Mouse (Mus musculus) naive thymus-derived CD4-positive, alpha-beta T cell, adult 2 months (primary cell): ENCODE results near the gene Smyd5.

Source experiments
- DNase-seq: peaks from one replicate; pipeline ENCODE4 v3.0.0-alpha.2; 2011; ENCODE audit warnings: low read depth

Gene Smyd5

DNA sequence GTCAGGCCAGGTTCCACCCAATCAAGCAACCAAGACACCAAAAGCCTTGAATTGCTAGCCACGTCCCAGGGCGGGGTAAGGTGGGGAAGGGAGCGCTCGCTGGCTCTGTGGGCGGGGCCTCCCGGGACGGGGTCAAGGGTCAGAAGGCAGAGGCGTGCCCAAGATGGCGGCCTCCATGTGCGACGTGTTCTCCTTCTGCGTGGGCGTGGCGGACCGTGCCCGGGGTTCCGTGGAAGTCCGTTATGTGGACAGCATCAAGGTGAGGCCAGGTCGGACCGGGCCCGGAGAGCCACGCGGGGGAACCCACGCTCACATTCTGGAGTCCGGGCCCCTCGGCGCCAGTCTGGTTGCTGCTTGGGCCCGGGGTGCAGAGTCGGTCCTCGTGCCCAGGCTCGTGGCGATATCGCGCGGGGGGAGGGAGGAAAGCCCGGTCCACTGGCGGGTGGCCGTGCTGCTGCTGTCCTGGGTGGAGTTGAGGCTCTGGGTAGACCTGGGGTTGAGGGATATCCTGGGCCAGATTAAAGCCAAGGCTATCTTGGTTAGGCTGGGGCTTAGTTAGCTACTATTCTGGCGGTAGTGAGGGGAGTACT is at the start of gene Smyd5:
Gene Smyd5, plus strand, starts transcription at position 148 of the 590 bp plus-strand sequence.
- DNase-seq: peak; percentile 88

DNA sequence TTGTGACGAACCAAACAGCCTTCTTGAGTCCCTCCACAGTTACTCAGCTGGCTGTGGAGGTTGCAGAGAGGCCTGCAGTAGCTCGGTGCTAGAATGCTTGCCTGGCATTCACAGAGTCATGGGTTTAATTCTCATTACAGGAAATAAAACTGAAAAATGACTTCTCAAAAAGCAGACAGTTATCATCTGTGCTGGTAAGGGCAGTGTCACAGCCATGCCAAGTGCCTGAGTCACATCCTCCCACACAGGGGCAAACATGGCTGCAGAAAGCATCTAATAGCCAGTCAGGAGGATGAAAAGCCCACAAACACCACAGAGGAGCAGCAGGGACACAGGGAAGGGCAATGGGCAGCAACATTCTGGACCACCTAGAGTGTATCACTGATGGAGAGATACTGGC is 49.0 kb upstream of the Smyd5 start:
- DNase-seq: no peak

DNA sequence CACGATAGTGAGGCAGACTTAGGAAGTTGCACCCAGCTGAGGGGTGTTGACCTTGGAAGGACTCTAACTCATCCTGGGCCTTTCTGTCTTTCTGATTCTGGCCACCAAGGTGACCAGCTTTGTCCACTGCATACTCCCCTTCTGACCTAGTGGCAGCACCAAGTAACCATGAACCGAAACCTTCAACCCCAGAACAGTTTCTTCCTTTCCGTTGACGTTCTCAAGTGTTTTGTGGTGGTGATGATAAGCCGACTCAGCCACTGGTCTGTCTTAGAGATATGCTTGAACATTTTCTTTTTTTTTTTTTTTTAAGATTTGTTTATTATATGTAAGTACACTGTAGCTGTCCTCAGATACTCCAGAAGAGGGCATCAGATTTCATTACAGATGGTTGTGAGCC is 43.2 kb upstream of the Smyd5 start:
- no peak for DNase-seq

DNA sequence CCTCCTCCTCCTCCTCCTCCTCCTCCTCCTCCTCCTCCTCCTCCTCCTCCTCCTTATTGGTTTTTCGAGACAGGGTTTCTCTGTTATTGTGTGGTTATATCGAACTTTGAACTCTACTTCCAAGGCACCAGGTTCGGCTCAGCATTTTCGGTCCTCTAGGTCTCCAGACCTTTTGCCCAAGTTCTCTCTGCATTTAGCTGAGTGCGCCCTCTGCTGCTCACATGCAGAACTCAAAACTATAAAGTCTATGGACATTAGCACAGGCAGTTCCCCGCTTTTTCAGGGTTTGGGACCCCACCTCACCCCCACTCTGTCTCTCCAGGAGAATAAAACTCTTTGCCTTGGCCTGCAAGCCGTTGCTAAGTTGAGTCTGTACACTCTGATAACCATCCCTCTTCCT is 40.0 kb upstream of the Smyd5 start:
- peak; percentile 73 for DNase-seq

DNA sequence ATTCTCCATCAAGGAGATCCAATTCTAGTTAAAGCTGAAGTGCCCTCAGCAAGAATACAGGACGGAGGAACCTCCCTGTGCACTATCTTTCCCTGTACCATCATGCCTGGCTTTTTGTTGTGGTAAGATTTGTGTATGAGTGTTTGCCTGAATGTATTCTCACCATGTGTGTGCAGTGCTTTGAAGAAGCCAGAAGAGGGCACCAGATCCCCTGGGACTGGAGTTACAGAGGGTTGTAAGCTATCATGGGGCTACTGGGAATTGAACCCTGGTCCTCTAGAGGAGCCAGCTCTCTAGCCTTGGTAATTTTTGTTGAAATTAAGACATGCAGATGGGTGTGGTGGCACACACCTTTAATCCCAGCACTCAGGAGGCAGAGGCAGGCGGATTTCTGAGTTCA is 36.4 kb upstream of the Smyd5 start:
- DNase-seq: no peak

DNA sequence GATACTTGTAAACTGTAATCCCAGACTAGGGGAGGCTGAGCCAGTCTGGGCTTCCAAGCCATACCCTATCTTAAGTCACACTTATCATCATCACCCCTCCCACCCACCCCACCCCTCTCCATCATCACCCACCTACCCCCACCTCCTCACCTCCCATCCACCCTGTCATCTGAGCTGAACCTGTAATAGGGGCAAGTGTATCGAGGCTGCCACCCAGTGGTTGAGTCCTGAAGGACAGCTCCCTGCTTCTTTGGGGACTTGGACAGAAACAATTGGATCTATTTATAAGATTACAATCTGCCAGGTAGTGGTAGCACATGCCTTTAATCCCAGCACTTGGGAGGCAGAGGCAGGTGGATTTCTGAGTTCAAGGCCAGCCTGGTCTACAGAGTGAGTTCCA is 34.6 kb upstream of the Smyd5 start:
- peak; percentile 40 for DNase-seq

DNA sequence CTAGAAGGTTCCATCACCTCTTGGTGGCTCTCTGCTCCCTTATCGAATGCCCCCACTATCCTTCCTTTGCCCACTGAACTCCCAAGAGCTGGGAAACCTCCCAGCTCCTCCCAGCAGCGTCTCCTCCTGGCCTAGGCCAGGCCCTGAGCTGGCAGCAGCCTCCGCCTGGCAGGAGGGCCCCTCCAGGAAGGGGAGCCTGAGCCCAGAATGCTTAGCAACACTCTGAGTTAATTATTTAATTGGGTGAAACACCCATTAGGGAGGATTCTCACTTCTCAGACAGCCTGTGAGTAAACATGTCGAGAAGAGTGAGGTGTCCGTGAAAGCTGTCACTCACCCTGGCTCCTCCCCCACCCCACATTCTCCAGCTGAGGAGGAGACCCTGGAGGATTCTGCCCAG is 32.1 kb upstream of the Smyd5 start:
- no peak for DNase-seq

DNA sequence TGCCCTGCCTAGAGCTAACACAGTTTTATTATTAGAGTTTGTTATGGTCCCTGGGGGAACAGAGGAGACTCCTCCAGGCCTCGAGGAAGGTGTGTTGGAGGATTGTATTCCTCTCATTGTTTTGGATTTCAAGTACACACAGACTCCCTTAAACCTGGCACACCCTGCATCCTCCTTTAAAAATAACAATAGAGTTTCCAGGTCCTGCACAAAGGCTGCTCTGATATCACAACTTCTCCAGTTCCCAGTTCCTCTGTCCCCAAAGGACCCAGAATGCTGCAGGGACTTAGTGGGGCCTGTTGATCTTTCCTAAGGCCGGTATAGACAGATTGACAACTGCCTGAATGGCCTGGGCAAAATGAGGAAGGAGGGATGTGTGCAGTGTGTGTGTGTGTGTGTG is 29.2 kb upstream of the Smyd5 start:
- DNase-seq: no peak

DNA sequence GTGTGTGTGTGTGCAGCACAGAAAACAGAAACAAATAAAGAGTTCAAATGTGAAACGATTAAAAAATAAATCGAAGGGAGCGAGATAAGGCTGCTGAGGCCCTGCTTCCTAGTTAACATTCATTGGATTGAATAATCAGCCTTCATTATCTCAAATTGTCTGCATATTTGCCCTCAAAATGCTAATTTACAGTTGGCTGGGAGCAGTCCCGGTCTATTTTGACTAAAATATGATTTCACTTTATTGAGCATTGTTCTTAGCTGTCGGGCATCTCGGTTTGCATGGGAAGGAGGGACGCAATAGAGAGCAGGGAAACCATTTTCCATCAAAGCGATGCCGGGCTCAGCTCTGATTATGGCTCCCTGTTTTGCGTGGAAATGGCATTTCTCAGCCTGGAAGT is 28.8 kb upstream of the Smyd5 start:
- no peak for DNase-seq

DNA sequence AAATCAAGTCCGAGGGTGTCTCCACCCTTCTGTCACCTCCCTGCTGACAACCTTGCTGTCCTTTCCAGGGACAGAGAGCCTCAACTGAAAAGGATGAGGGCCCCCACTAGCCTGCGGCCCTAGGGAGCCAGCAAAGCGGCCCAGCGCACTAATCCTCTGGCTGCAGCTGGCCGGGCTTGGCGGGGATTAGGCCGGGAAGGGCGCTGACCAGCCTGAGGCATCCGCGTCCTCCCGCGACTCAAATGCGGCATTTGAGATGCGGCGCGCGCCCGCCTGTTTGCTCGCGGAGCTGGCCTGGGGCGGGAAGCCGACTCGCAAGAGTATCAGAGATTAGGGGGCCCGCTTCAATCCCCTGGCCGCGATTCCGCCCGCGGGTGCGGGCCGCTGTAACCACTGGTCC is 22.8 kb upstream of the Smyd5 start:
- DNase-seq: no peak

DNA sequence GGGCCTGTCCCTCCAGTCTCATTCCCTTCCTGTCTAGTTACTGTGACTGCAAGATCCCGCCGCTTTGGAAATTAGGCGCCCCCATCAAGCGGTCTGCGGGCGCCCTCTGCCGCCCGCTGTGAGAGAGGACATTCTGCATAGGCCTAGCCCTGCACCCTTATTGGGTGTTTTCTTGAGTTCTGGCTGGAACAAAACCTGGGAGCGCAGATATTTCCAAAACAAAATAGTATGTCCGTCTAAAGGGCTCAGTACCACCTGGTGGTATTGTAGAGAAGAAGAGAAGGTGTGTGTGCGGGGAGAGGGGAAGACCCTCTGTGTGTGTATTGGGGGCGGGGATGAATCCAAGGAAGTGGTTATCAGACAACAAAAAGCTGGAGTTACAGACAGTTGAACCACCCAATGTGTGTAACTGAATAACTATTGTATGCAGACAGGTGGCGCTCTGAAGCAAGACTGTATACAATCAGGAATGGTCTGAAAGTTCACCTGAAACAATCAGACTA is 21.0 kb upstream of the Smyd5 start:
- peak; percentile 29 for DNase-seq

DNA sequence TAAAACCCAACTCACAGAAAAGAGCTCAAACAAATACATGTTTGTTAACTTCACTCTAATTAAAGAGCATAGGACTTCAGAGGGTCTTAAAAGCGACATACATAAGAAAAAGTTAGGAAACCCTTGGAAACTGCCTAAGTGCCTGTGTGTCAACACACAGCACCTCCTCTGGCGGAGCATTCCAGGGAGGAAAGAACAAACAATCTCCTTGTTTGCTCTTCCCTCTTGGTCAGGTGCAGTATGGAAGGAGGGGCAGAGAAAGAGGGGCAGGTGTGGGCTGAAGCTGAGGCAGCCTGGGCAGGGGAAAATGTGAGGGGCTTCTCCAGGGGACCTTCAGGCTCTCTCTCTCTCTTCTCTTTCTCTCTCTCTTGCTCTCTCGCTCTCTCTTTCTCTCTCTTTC is 16.0 kb upstream of the Smyd5 start:
- no peak for DNase-seq

DNA sequence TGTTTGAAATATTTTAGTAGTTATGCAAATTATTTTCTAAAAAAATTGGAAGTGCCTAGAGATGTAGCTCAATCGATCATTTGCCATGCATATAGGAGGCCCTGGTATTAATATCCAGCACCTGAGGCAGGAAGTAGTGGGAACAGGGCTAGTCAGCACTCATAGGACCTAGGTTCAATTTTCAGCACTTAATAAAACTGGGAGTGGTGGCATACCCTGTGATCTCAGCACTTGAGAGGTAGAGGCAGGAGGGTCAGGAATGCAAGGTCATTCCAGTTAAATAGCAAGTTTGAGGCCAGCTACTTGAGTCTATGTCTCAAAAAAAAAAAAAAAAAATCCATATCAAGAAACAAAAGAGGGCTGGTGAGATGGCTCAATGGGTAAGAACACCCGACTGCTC is 12.6 kb upstream of the Smyd5 start:
- DNase-seq: no peak

DNA sequence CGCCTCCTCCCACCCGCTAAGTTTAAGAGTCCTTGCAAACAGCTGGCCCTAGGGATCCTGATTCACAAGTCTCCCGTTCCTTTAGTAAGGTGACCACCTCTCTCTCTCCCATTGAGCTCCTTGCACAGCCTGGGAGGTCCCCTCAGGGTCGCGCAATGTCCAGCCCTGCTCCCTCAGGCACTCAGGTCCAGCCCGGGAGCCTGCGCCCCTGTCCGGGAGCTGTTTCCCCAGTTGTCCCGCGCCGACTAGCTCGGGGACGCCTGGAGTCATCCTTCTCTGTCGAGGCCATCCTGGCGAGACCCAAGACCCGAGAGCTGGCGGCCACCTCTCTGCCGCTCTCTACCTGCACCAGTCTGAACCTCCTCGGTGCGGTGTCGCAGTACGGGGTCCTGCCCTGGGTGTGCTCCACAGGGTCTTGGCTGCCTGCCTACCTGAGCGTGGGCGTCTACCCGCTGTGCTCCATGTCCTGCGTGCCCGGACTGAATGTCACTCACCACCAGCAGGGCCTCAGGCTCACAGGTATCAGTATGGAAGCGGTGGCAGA is 7.9 kb upstream of the Smyd5 start, which contains the start of gene Noto:
Gene Noto, plus strand, starts transcription at position 51 of the 544 bp plus-strand sequence.
- DNase-seq: no peak

DNA sequence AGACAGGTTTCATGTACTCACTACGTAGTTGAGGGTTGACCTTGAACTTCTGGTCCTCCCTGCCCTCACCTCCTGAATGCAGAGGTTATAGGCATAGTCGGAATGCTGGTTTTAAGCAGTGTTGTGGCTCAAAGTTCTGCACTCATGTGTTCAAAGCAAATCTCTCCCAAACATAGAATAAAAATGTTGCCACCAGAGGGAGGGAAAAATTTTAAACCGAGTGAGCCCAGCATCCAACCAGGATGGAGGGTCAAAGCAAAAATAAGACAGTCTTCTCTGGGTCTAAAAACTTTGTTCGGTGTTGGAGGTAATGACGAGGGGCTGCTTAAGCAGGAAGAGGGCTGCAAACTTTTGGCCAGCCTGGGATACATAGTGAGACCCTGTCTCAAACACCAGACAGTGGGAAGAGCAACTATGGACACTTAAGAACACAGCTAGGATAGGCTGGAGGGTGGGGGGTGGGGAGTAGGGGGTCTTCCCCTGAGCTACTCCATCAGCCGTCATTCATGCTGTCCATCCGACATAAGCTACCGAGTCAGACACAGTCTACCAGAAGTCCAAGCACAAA is 431 bp upstream of the Smyd5 start:
- peak; percentile 19 for DNase-seq

DNA sequence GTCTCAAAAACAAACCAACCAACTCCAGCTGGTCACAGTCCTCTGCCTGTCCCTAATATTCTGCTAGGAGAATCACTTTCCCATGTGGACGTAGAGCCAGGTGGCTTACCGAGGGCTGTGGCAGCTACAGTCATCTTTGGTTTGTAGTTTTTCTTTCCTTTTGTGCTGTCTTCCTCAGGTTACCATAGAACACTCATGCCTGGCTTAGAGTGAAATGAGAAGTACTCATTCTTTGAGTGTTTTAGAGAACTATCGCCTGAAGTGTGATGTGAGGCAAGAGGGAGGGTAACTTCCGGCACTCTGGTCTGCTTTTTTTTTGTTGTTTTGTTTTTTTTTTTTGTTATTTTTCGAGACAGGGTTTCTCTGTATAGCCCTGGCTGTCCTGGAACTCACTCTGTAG is 2.1 kb downstream of the Smyd5 start:
- DNase-seq: no peak

DNA sequence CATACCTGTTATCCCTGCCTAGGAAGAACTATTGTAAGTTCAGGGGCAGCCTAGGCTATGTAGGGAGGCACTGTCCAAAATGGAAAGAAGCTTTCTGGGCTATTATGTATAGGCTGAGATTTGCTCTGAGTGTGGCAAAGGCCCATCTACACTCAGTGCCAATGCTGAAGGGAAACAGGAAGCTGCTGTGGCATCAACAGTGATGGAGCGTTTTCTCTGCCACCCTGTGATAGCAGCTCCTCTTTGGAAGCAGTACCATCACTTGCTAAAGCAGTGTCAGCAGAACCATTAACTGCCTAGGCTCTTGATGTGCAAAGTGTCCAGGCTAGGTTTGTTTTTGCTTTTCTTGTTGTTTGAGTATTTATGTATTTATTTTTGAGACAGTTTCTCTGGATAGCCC is 4.4 kb downstream of the Smyd5 start:
- no peak for DNase-seq

DNA sequence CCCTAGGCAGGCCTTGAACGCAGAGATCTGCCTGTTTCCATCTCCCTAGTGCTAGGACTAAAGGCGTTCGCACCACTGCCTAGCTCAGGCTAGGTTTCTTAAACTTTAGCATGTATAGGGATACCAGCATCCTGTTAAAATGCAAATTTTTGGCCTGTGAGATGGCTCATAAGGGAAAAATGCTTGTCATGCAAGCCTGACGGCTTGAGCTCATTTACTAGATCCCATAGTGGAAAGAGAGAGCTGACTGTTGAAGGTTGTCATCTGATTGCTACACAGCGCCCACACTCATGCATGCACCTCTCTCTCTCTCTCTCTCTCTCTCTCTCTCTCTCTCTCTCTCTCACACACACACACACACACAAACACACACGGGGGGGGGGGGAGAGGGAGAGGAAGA is 4.8 kb downstream of the Smyd5 start:
- DNase-seq: no peak

DNA sequence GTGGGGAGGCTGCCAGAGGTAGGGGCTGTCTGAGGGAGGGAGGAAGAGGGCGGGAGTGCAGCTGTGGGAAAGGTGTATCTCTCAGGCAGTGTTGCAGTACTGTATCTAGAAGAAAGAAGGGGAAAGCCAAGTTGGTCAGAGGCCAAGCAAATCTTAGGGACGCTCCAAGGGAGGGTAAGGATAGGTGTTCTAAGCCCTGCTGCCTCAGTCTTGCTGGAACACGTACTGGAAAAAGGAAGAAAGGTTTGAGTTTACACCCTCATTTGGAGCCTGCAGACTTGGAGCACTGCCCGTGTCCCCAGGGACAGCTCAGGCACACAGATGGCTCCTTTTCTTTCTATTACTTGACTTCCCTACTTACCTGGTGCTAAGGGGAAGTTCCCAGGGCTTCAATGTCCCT is 9.4 kb downstream of the Smyd5 start:
- no peak for DNase-seq

DNA sequence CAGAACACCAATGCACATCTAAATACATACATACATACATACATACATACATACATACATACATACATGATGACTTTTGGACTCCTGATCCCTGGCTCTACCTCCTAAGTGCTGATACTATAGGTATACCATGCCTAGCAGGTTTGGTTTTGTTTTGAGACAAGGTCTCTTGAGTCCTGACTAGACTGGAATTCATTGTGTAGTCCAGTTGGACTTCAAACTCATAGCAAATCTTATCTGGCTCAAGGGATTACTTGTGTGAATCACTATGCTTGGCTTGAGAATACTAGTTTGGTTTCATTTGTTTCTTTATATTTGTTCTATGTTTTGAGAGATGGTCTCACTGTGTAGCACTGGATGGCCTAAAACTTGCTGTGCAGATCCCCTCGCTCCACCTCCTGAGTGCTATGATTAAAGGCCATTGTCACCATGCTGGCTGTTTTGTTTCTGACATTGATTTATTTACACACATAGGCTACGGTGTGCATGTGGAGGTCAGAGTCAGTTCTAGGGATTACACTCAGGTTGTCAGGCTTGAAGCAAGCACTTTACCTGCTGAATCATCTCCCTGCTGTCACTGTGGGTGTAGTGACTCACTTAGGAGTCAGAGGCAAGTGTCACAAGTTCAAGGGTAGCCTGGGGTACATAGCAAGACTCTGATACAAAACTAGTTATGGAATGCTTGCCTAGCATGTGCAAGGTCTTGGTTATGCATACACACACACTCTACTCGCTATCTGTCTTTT is 11.9 kb downstream of the Smyd5 start:
- DNase-seq: no peak

DNA sequence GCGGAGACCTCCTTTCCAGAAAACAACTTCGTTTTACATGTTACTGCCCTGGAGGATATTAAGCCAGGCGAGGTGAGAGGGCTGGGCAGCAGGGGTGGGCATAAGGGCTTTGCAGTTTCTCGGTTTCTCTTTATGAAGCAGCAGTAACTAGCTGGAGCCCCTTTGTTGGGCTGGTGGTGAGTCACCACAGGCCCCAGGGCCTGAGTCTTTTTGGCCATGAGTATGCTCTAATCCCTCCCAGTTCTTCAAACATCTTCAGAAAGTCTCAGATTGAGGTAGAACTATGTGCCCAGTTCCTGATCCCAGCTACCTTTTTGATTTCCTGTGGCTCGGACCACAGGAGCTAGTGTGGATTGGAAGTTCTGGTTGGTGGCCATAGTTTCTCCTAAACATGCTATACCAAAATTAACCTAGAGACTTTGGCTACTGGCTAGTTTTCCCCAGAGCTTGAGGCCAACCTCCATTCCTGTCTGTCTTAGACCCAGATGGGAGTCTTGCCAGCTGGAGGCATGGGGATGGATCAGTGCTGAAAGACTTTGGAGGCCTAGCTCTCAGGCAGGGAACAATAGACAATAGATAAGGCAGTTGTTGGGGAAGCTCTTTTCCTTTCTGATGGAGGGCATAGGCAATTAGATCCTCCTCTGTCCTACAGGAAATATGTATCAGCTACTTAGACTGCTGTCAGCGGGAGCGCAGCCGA is 12.6 kb downstream of the Smyd5 start:
- DNase-seq: no peak

DNA sequence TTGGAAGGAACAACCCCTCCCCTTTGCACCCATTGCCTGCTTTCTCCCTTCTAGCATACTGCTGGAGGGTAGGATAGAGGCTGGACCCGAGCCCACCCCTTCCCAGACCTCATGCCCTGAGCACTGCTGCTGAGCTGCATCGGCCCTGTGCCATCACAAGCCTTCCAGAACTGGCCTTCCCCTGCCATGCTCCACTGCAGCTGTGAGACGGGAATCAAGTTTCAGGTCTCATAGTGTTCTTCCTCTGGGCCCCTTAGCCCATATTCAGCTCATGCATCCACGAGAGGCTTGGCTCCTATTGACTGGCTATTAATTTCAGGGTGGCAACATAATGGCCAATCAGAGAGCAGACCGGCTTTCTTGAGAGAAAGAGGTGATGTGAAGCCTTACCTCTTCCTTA is 13.5 kb downstream of the Smyd5 start:
- DNase-seq: no peak

DNA sequence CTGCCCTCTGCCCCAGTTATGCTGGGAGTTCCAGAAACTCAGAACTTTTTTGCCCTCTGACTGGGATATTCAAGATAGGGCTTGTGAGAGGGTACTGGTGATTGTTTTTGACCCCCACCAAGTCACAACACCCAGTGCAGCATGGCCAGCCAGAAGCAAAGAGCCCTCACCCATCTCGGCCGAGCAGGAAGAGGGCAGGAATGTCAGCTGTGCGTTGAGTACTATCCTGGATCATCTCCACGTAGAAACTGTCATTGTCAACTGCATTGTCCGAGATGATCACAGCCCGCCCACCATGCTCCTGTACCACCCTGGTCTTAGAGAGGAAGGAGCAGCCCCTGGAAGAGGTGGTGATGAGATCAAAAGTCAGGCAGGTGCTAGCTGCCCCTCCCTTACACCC is 15.6 kb downstream of the Smyd5 start:
- no peak for DNase-seq
